In genomic region chr17:84052437-84052836, GRCm38 (mm10) we compare ENCODE assay signal across 23 mouse cellular contexts.
"Had no signal": no experiment of that assay in that cellular context is flagged by ENCODE, and none has a peak within 500 bp of the region (broad histone marks: within the 10 kb centered on the region; RNA-seq: fewer than 3 reads in every experiment).

No protein-coding gene starts in this region.

- ATAC-seq: hindbrain, embryonic 16.5 days; inflammation-experienced regulatory T-cells, adult 6 months; intestine, embryonic 15.5 days; intestine, postnatal 0 days; liver, embryonic 12.5 days had no signal

- H3K27ac ChIP-seq: heart, embryonic 10.5 days; hindbrain, embryonic 14.5 days; intestine, embryonic 15.5 days; layer of hippocampus, adult 2 months; left cerebral cortex, adult 2 months; limb, embryonic 13.5 days; limb, embryonic 15.5 days; liver, embryonic 12.5 days; liver, embryonic 14.5 days had no signal

- H3K9ac ChIP-seq: heart, embryonic 12.5 days; hindbrain, embryonic 14.5 days; intestine, embryonic 15.5 days; limb, embryonic 13.5 days; limb, embryonic 15.5 days; liver, embryonic 12.5 days; liver, embryonic 14.5 days had no signal

- H3K27me3 ChIP-seq: heart, embryonic 12.5 days; intestine, embryonic 15.5 days; limb, embryonic 13.5 days; limb, embryonic 15.5 days had no signal

- H3K4me2 ChIP-seq: heart, embryonic 12.5 days; hindbrain, embryonic 14.5 days; intestine, embryonic 15.5 days; limb, embryonic 13.5 days; limb, embryonic 15.5 days; liver, embryonic 12.5 days had no signal

- DNase-seq: gastrocnemius, postnatal 36 days; heart, adult 18-20 months; heart, postnatal 10 days; heart, postnatal 4 days; kidney, adult 18-20 months; kidney, adult 8-10 months; kidney, postnatal 10 days; kidney, postnatal 25 days; kidney, postnatal 4 days; lung, adult 18-20 months had no signal

- H3K4me3 ChIP-seq: heart, embryonic 10.5 days; heart, embryonic 12.5 days; intestine, embryonic 15.5 days; layer of hippocampus, adult 2 months; left cerebral cortex, adult 2 months; limb, embryonic 13.5 days; limb, embryonic 15.5 days; liver, embryonic 12.5 days had no signal

- H3K36me3 ChIP-seq: heart, embryonic 10.5 days; heart, embryonic 12.5 days; intestine, embryonic 15.5 days; limb, embryonic 13.5 days; limb, embryonic 15.5 days; liver, embryonic 12.5 days had no signal

- H3K9me3 ChIP-seq: intestine, embryonic 15.5 days; limb, embryonic 15.5 days had no signal
